Mouse (Mus musculus) CH12.LX (cell line): ENCODE measurements around the gene Ptgs2.

ENCODE experiments used
- CTCF ChIP-seq, 2 experiments: IDR thresholded peaks in 1 of 2; conservative IDR thresholded peaks in 1 of 2; 2 replicates each; pipeline ENCODE4 v1.5.1; 2011 to 2012; ENCODE audit warnings: low read depth in 2 of 2, low read length in 2 of 2, improper control_type of control experiment in 1 of 2, inconsistent platforms in 1 of 2, mild to moderate bottlenecking in 1 of 2, moderate library complexity in 1 of 2
- E2F4 ChIP-seq: IDR thresholded peaks from 2 replicates; pipeline ENCODE4 v1.6.1; 2011; ENCODE audit warnings: low read depth, low read length, improper control_type of control experiment; ENCODE audit not compliant: insufficient replicate concordance
- ELF1 ChIP-seq: IDR thresholded peaks from 2 replicates; pipeline ENCODE4 v1.6.1; 2014; ENCODE audit warnings: low read depth, mild to moderate bottlenecking, inconsistent platforms, low read length, improper control_type of control experiment
- EP300 ChIP-seq: IDR thresholded peaks from 2 replicates; pipeline ENCODE4 v1.6.1; 2011; ENCODE audit warnings: low read length, improper control_type of control experiment
- GABPA ChIP-seq: IDR thresholded peaks from 2 replicates; pipeline ENCODE4 v1.6.1; 2012; ENCODE audit warnings: low read depth, low read length, improper control_type of control experiment, inconsistent platforms; ENCODE audit not compliant: insufficient replicate concordance
- HCFC1 ChIP-seq: IDR thresholded peaks from 2 replicates; pipeline ENCODE4 v1.6.1; 2012; ENCODE audit warnings: low read depth, mild to moderate bottlenecking, inconsistent platforms, low read length, improper control_type of control experiment
- MAX ChIP-seq: IDR thresholded peaks from 2 replicates; pipeline ENCODE4 v1.6.1; 2011; ENCODE audit warnings: low read length, improper control_type of control experiment
- POLR2A ChIP-seq: IDR thresholded peaks from 2 replicates; pipeline ENCODE4 v1.6.1; 2011; ENCODE audit warnings: low read depth, mild to moderate bottlenecking, improper control_type of control experiment, low read length
- POLR2AphosphoS2 ChIP-seq: IDR thresholded peaks from 2 replicates; pipeline ENCODE4 v1.6.1; 2011; ENCODE audit warnings: low read depth, low read length, improper control_type of control experiment
- TBP ChIP-seq: conservative IDR thresholded peaks from 2 replicates; pipeline ENCODE4 v1.6.1; 2011; ENCODE audit warnings: low read depth, low read length, improper control_type of control experiment
- UBTF ChIP-seq: IDR thresholded peaks from 2 replicates; pipeline ENCODE4 v1.6.1; 2012; ENCODE audit warnings: low read depth, mild to moderate bottlenecking, inconsistent platforms, low read length, improper control_type of control experiment, moderate library complexity
- ZC3H11A ChIP-seq: IDR thresholded peaks from 2 replicates; pipeline ENCODE4 v1.6.1; 2012; ENCODE audit warnings: low read depth, mild to moderate bottlenecking, inconsistent platforms, low read length, improper control_type of control experiment
- ZMIZ1 ChIP-seq: IDR thresholded peaks from 2 replicates; pipeline ENCODE4 v1.6.1; 2012; ENCODE audit warnings: low read depth, mild to moderate bottlenecking, inconsistent platforms, low read length, improper control_type of control experiment
- ZNF384 ChIP-seq: IDR thresholded peaks from 2 replicates; pipeline ENCODE4 v1.6.1; 2012; ENCODE audit warnings: low read depth, low read length, improper control_type of control experiment, inconsistent platforms

- TF ChIP-seq ZC3H11A = no peak
- no peak for TF ChIP-seq CTCF (conservative IDR thresholded peaks at IDR 0.05 in 1 of 2, IDR thresholded peaks at IDR 0.05 in 1 of 2; ENCODE audit: low read depth in 2 of 2, low read length in 2 of 2)
- TF ChIP-seq POLR2A = no peak
- no peak for TF ChIP-seq E2F4
- no peak for TF ChIP-seq MAX
- no peak for TF ChIP-seq HCFC1
- no peak for TF ChIP-seq POLR2AphosphoS2
- no peak for TF ChIP-seq ZMIZ1
- TF ChIP-seq GABPA = no peak
- no peak for TF ChIP-seq ZNF384
- no peak for TF ChIP-seq EP300
- TF ChIP-seq UBTF = no peak
- no peak for TF ChIP-seq ELF1
- no peak for TF ChIP-seq TBP
Measured at GRCm38 (mm10) chr1:150089040-150089692, 10.7 kb upstream of the Ptgs2 start.
